Mouse (Mus musculus): ENCODE data around the gene Car15. TPM values are rescaled to one million over a fixed set of nuclear protein-coding genes. Genes with fewer than 3 reads are reported as not detected.
A peak's percentile ranks its signal among the peaks of the same experiment; 100 is the strongest.

Car15 gene
- polyA plus RNA-seq, 1 experiment: 3.2 TPM

GRCm38 (mm10) chr16:17797812-17798311 is 40.3 kb downstream of the Car15 start:
- no peaks in the 10 kb centered on the region for H3K9me3 ChIP-seq
- peak overlapping the region; percentile 56 for H3K4me3 ChIP-seq (replicated peaks)
- TF ChIP-seq FLI1 (IDR thresholded peaks at IDR 0.05; ENCODE audit: low read length) (no peak), GATA1 (IDR thresholded peaks at IDR 0.05; ENCODE audit: borderline replicate concordance, low read length) (no peak)
- H3K27me3 ChIP-seq (replicated peaks): peaks cover 96% of the 10 kb centered on the region
- H3K4me1 ChIP-seq: peaks cover 27% of the 10 kb centered on the region
- H3K36me3 ChIP-seq (replicated peaks; ENCODE audit: low read length): peaks cover under 1% of the 10 kb centered on the region

- TF ChIP-seq FLI1 (IDR thresholded peaks at IDR 0.05; ENCODE audit: low read length) (no peak), GATA1 (IDR thresholded peaks at IDR 0.05; ENCODE audit: borderline replicate concordance, low read length) (no peak)
- Histone ChIP-seq H3K36me3 (replicated peaks; ENCODE audit: low read length) (peaks cover 7% of the 10 kb centered on the region), H3K9me3 (no peaks in the 10 kb centered on the region), H3K27me3 (replicated peaks) (peaks cover 96% of the 10 kb centered on the region), H3K4me3 (replicated peaks) (peak within 1 kb of the TSS; percentile 56), H3K4me1 (peaks cover 20% of the 10 kb centered on the region)
These were observed 41.0 kb downstream of the Car15 start, which contains the start of gene Scarf2 for GRCm38 (mm10) chr16:17796971-17797811. Gene Scarf2, plus strand, starts transcription at chr16:17797282.

- no peak for TF ChIP-seq GATA1 (IDR thresholded peaks at IDR 0.05; ENCODE audit: borderline replicate concordance, low read length)
- no peak for TF ChIP-seq FLI1 (IDR thresholded peaks at IDR 0.05; ENCODE audit: low read length)
- peaks cover 95% of the 10 kb centered on the region for H3K27me3 ChIP-seq (replicated peaks)
- H3K9me3 ChIP-seq: no peaks in the 10 kb centered on the region
- peaks cover 9% of the 10 kb centered on the region for H3K36me3 ChIP-seq (replicated peaks; ENCODE audit: low read length)
- H3K4me3 ChIP-seq (replicated peaks): peak overlapping the region; percentile 5
- peaks cover 20% of the 10 kb centered on the region for H3K4me1 ChIP-seq
These were observed 41.6 kb downstream of the Car15 start for GRCm38 (mm10) chr16:17796519-17796918.

GRCm38 (mm10) chr16:17795643-17796042 is 42.5 kb downstream of the Car15 start:
- no peak for TF ChIP-seq GATA1 (IDR thresholded peaks at IDR 0.05; ENCODE audit: borderline replicate concordance, low read length)
- no peak for TF ChIP-seq FLI1 (IDR thresholded peaks at IDR 0.05; ENCODE audit: low read length)
- Histone ChIP-seq H3K4me3 (replicated peaks) (no peak overlapping the region), H3K9me3 (no peaks in the 10 kb centered on the region), H3K27me3 (replicated peaks) (peaks cover 90% of the 10 kb centered on the region), H3K36me3 (replicated peaks; ENCODE audit: low read length) (peaks cover 9% of the 10 kb centered on the region), H3K4me1 (peaks cover 20% of the 10 kb centered on the region)

GRCm38 (mm10) chr16:17794047-17794446 is 44.1 kb downstream of the Car15 start:
- Histone ChIP-seq H3K27me3 (replicated peaks) (peaks cover 83% of the 10 kb centered on the region), H3K9me3 (no peaks in the 10 kb centered on the region), H3K4me1 (peaks cover 20% of the 10 kb centered on the region), H3K4me3 (replicated peaks) (no peak overlapping the region), H3K36me3 (replicated peaks; ENCODE audit: low read length) (peaks cover 19% of the 10 kb centered on the region)
- TF ChIP-seq FLI1 (IDR thresholded peaks at IDR 0.05; ENCODE audit: low read length) (no peak), GATA1 (IDR thresholded peaks at IDR 0.05; ENCODE audit: borderline replicate concordance, low read length) (no peak)

GRCm38 (mm10) chr16:17792728-17793127 is 45.4 kb downstream of the Car15 start:
- Histone ChIP-seq H3K27me3 (replicated peaks) (peaks cover 75% of the 10 kb centered on the region), H3K4me1 (peaks cover 12% of the 10 kb centered on the region), H3K36me3 (replicated peaks; ENCODE audit: low read length) (peaks cover 22% of the 10 kb centered on the region), H3K9me3 (no peaks in the 10 kb centered on the region), H3K4me3 (replicated peaks) (no peak overlapping the region)
- no peak for TF ChIP-seq GATA1 (IDR thresholded peaks at IDR 0.05; ENCODE audit: borderline replicate concordance, low read length)
- no peak for TF ChIP-seq FLI1 (IDR thresholded peaks at IDR 0.05; ENCODE audit: low read length)

GRCm38 (mm10) chr16:17785337-17785736 is 52.8 kb downstream of the Car15 start:
- H3K36me3 ChIP-seq (replicated peaks; ENCODE audit: low read length): peaks cover 30% of the 10 kb centered on the region
- no peak overlapping the region for H3K4me3 ChIP-seq (replicated peaks)

More at GRCm38 (mm10) chr16:17785337-17785736, 52.8 kb downstream of the Car15 start:
- Histone ChIP-seq H3K27me3 (replicated peaks) (peaks cover 37% of the 10 kb centered on the region), H3K9me3 (no peaks in the 10 kb centered on the region), H3K4me1 (peaks cover 14% of the 10 kb centered on the region)
- no peak for TF ChIP-seq GATA1 (IDR thresholded peaks at IDR 0.05; ENCODE audit: borderline replicate concordance, low read length)
- TF ChIP-seq FLI1 (IDR thresholded peaks at IDR 0.05; ENCODE audit: low read length): no peak

Other genes with a start within 250 kb of the Car15 start
- 0.83 and 9.1 TPM in 2 replicates for gene Smpd4, start 219.0 kb downstream of the Car15 start, polyA plus RNA-seq (2012; ENCODE audit: insufficient read depth, low replicate concordance)
- not detected in 2 replicates for gene Ccdc74a, start 191.9 kb downstream of the Car15 start, polyA plus RNA-seq (2012; ENCODE audit: insufficient read depth, low replicate concordance)
- 78.5 and 142 TPM in 2 replicates for gene Med15, start 105.5 kb downstream of the Car15 start, polyA plus RNA-seq (2012; ENCODE audit: insufficient read depth, low replicate concordance)
- 0.65 and 4.0 TPM in 2 replicates for gene Klhl22, start 78.7 kb downstream of the Car15 start, polyA plus RNA-seq (2012; ENCODE audit: insufficient read depth, low replicate concordance)
- 0.79 and 1.7 TPM in 2 replicates for gene Scarf2, start 41.1 kb downstream of the Car15 start, polyA plus RNA-seq (2012; ENCODE audit: insufficient read depth, low replicate concordance)
- 0.13 TPM in 1 of 2 replicates, not detected in the other for gene B830017H08Rik, start 5.2 kb downstream of the Car15 start, polyA plus RNA-seq (2012; ENCODE audit: insufficient read depth, low replicate concordance)
- 0.35 TPM in 1 of 2 replicates, not detected in the other for gene Gm20518, start 53.3 kb upstream of the Car15 start, polyA plus RNA-seq (2012; ENCODE audit: insufficient read depth, low replicate concordance)
- not detected in 2 replicates for gene Tssk1, start 55.9 kb upstream of the Car15 start, polyA plus RNA-seq (2012; ENCODE audit: insufficient read depth, low replicate concordance)
- 6.8 and 8.4 TPM in 2 replicates for gene Dgcr2, start 60.2 kb upstream of the Car15 start, polyA plus RNA-seq (2012; ENCODE audit: insufficient read depth, low replicate concordance)
- not detected in 2 replicates for gene Tssk2, start 60.3 kb upstream of the Car15 start, polyA plus RNA-seq (2012; ENCODE audit: insufficient read depth, low replicate concordance)
- gene Ess2, start 73.0 kb upstream of the Car15 start, polyA plus RNA-seq (2012; ENCODE audit: insufficient read depth, low replicate concordance): 21.8 and 24.0 TPM in 2 replicates
- gene Gsc2, start 76.7 kb upstream of the Car15 start, polyA plus RNA-seq (2012; ENCODE audit: insufficient read depth, low replicate concordance): not detected in 2 replicates
- gene Slc25a1, start 89.9 kb upstream of the Car15 start, polyA plus RNA-seq (2012; ENCODE audit: insufficient read depth, low replicate concordance): 396 and 555 TPM in 2 replicates
- not detected in 2 replicates for gene Vpreb2, start 142.1 kb upstream of the Car15 start, polyA plus RNA-seq (2012; ENCODE audit: insufficient read depth, low replicate concordance)
- gene Dgcr6, start 214.5 kb upstream of the Car15 start, polyA plus RNA-seq (2012; ENCODE audit: insufficient read depth, low replicate concordance): 17.8 and 20.5 TPM in 2 replicates